Mouse (Mus musculus): ENCODE results near the gene Thsd4. TPM values are rescaled to one million over a fixed set of nuclear protein-coding genes. Genes with fewer than 3 reads are reported as not detected.
A peak's percentile ranks its signal among the peaks of the same experiment; 100 is the strongest.

Gene Thsd4
- polyA plus RNA-seq, 1 experiment: 0.97 TPM

- TF ChIP-seq POLR2A (IDR thresholded peaks at IDR 0.05; ENCODE audit: borderline replicate concordance, control insufficient read depth, low read depth, low read length) (no peak), CTCF (IDR thresholded peaks at IDR 0.05; ENCODE audit: control insufficient read depth, insufficient read depth, low read length) (no peak)
- 88% methylated on average over 15 of the region's 15 CpGs for WGBS
- no peaks in the 10 kb centered on the region for H3K4me1 ChIP-seq (ENCODE audit: control insufficient read depth, insufficient read depth, low read length)
- H3K27ac ChIP-seq (ENCODE audit: control insufficient read depth, insufficient read depth, low read depth, low read length, poor library complexity): no peak overlapping the region
- no peak overlapping the region for H3K4me3 ChIP-seq (replicated peaks; ENCODE audit: control insufficient read depth, low read depth, low read length)
These were observed 255.1 kb downstream of the Thsd4 start for GRCm38 (mm10) chr9:60266583-60267272.

GRCm38 (mm10) chr9:60264586-60265325 is 257.1 kb downstream of the Thsd4 start:
- TF ChIP-seq CTCF (IDR thresholded peaks at IDR 0.05; ENCODE audit: control insufficient read depth, insufficient read depth, low read length) (no peak), POLR2A (IDR thresholded peaks at IDR 0.05; ENCODE audit: borderline replicate concordance, control insufficient read depth, low read depth, low read length) (no peak)
- 24% methylated on average over 10 of the region's 10 CpGs for WGBS
- H3K27ac ChIP-seq (ENCODE audit: control insufficient read depth, insufficient read depth, low read depth, low read length, poor library complexity): 0 out of 2 replicates have a peak overlapping the region, but pooled peaks have one; percentile 8
- H3K4me1 ChIP-seq (ENCODE audit: control insufficient read depth, insufficient read depth, low read length): no peaks in the 10 kb centered on the region
- no peak overlapping the region for H3K4me3 ChIP-seq (replicated peaks; ENCODE audit: control insufficient read depth, low read depth, low read length)

GRCm38 (mm10) chr9:60262515-60263140 is 259.2 kb downstream of the Thsd4 start:
- TF ChIP-seq CTCF (IDR thresholded peaks at IDR 0.05; ENCODE audit: control insufficient read depth, insufficient read depth, low read length): no peak
- 30% methylated on average over 6 of the region's 6 CpGs for WGBS
- Histone ChIP-seq H3K4me1 (ENCODE audit: control insufficient read depth, insufficient read depth, low read length) (no peaks in the 10 kb centered on the region), H3K4me3 (replicated peaks; ENCODE audit: control insufficient read depth, low read depth, low read length) (no peak overlapping the region), H3K27ac (ENCODE audit: control insufficient read depth, insufficient read depth, low read depth, low read length, poor library complexity) (no peak overlapping the region)

- no peak for TF ChIP-seq CTCF (IDR thresholded peaks at IDR 0.05; ENCODE audit: control insufficient read depth, insufficient read depth, low read length)
- no peak for TF ChIP-seq POLR2A (IDR thresholded peaks at IDR 0.05; ENCODE audit: borderline replicate concordance, control insufficient read depth, low read depth, low read length)
- H3K4me1 ChIP-seq (ENCODE audit: control insufficient read depth, insufficient read depth, low read length): no peaks in the 10 kb centered on the region
- no peak overlapping the region for H3K4me3 ChIP-seq (replicated peaks; ENCODE audit: control insufficient read depth, low read depth, low read length)
- WGBS: 82% methylated on average over 13 of the region's 13 CpGs
- H3K27ac ChIP-seq (ENCODE audit: control insufficient read depth, insufficient read depth, low read depth, low read length, poor library complexity): no peak overlapping the region
These were observed 262.2 kb downstream of the Thsd4 start for GRCm38 (mm10) chr9:60259626-60260025.

GRCm38 (mm10) chr9:60251765-60252164 is 270.1 kb downstream of the Thsd4 start:
- H3K27ac ChIP-seq (ENCODE audit: control insufficient read depth, insufficient read depth, low read depth, low read length, poor library complexity): no peak overlapping the region
- H3K4me3 ChIP-seq (replicated peaks; ENCODE audit: control insufficient read depth, low read depth, low read length): no peak overlapping the region
- 67% methylated on average over 3 of the region's 3 CpGs for WGBS
- H3K4me1 ChIP-seq (ENCODE audit: control insufficient read depth, insufficient read depth, low read length): no peaks in the 10 kb centered on the region
- 0 out of 2 replicates have a peak, but pooled peaks have one; percentile 26 for TF ChIP-seq CTCF (IDR thresholded peaks at IDR 0.05; ENCODE audit: control insufficient read depth, insufficient read depth, low read length)
- no peak for TF ChIP-seq POLR2A (IDR thresholded peaks at IDR 0.05; ENCODE audit: borderline replicate concordance, control insufficient read depth, low read depth, low read length)

GRCm38 (mm10) chr9:60250403-60250802 is 271.4 kb downstream of the Thsd4 start:
- Histone ChIP-seq H3K4me1 (ENCODE audit: control insufficient read depth, insufficient read depth, low read length) (no peaks in the 10 kb centered on the region), H3K4me3 (replicated peaks; ENCODE audit: control insufficient read depth, low read depth, low read length) (no peak overlapping the region), H3K27ac (ENCODE audit: control insufficient read depth, insufficient read depth, low read depth, low read length, poor library complexity) (no peak overlapping the region)
- TF ChIP-seq CTCF (IDR thresholded peaks at IDR 0.05; ENCODE audit: control insufficient read depth, insufficient read depth, low read length) (no peak), POLR2A (IDR thresholded peaks at IDR 0.05; ENCODE audit: borderline replicate concordance, control insufficient read depth, low read depth, low read length) (no peak)

GRCm38 (mm10) chr9:60247998-60248397 is 273.8 kb downstream of the Thsd4 start:
- TF ChIP-seq CTCF (IDR thresholded peaks at IDR 0.05; ENCODE audit: control insufficient read depth, insufficient read depth, low read length) (no peak), POLR2A (IDR thresholded peaks at IDR 0.05; ENCODE audit: borderline replicate concordance, control insufficient read depth, low read depth, low read length) (no peak)
- 76% methylated on average over 3 of the region's 3 CpGs for WGBS
- Histone ChIP-seq H3K4me1 (ENCODE audit: control insufficient read depth, insufficient read depth, low read length) (no peaks in the 10 kb centered on the region), H3K4me3 (replicated peaks; ENCODE audit: control insufficient read depth, low read depth, low read length) (no peak overlapping the region), H3K27ac (ENCODE audit: control insufficient read depth, insufficient read depth, low read depth, low read length, poor library complexity) (no peak overlapping the region)

- no peaks in the 10 kb centered on the region for H3K4me1 ChIP-seq (ENCODE audit: control insufficient read depth, insufficient read depth, low read length)
- H3K4me3 ChIP-seq (replicated peaks; ENCODE audit: control insufficient read depth, low read depth, low read length): no peak overlapping the region
- TF ChIP-seq POLR2A (IDR thresholded peaks at IDR 0.05; ENCODE audit: borderline replicate concordance, control insufficient read depth, low read depth, low read length) (no peak), CTCF (IDR thresholded peaks at IDR 0.05; ENCODE audit: control insufficient read depth, insufficient read depth, low read length) (peak; percentile 49)
- 4% methylated on average over 5 of the region's 5 CpGs for WGBS
- no peak overlapping the region for H3K27ac ChIP-seq (ENCODE audit: control insufficient read depth, insufficient read depth, low read depth, low read length, poor library complexity)
These were observed 276.9 kb downstream of the Thsd4 start for GRCm38 (mm10) chr9:60244943-60245342.
